Mouse (Mus musculus) layer of hippocampus, adult 8-10 months (tissue): ENCODE results near the gene Rspry1. TPM values are rescaled to one million over a fixed set of nuclear protein-coding genes. Genes with fewer than 3 reads are reported as not detected.

Experiments
- DNase-seq, 2 experiments: peaks; one replicate each; pipeline ENCODE4 v3.0.0; 2022; ENCODE audit warnings: low spot score in 2 of 2
- total RNA-seq, 4 experiments: library from RNA; stranded (reverse); gene quantifications; 2 replicates each; pipeline ENCODE4 v1.2.4; 2022

The Rspry1 gene
- total RNA-seq, 4 experiments from 2014 or later, result 25.5 to 30.5 (median 27.0) TPM

DNA sequence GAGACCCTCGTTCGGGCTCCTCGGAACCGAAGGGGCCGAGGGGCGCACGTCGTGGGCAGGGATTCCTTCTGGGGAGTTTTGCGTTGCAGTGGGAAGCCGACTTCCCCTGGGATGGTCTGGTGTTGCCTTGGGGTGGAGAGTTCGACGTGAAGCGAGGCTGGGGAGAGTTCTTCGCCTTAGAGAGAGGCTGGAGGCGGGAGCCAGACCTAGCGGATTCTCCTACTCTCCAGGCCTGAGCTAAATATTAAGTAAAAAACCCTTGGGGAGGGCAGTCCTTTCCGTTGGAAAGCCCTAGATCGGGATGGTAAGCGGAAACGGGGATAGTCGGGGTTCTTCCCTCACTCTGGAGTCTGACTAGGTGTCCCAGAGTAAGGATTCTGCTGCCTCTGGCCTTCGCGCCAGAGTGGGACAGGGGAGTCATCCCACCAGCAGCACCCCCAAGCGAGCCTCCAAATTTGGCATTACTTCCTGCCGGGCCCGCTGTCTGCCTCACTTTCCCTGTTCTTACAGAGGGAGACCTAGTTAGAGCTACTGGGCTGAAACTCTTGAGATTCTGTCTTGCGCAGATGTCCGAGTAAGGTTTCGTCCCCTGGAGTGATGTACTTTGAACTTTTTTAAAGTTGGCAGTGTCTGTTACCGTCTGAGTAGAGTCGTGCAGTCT lies 864 bp downstream of the Rspry1 start:
- no peak for DNase-seq

DNA sequence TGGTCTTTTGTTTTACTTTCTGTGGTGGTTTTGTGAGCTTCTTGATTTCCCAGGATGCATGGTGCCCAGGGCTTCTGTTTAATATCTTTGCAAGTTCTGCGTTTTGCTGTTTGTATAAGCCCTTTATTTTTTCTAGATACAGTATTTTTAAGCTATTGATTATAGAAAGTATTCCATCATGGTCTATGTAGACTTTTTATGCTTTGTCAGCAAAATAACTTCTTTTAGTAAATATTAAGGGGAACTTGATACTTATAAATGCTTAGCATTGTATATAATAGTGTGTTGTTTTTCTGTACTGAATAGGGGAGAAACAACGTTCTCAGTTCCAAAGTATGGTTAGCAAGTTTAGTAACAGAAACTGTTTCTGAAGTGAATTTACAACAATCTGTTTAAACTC lies 2.3 kb downstream of the Rspry1 start:
- no peak for DNase-seq

DNA sequence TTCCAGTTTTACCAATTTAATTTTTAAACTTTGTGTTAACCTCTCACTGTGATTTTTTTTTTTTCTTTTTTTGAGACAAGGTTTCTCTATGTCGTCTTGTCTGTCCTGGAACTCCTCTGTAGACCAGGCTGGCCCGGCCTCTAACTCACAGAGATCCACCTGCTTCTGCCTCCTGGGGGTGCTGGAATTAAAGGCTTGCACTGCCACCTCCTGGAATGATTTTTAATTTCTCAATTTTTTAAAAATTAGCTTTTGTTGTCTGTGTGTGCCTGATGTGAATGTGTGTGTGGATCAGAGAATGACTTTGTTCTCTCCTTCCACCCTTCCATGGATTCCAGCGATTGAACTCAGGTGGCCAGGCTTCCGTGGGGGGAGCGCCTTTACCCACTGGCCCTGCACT lies 5.3 kb downstream of the Rspry1 start:
- no peak for DNase-seq

DNA sequence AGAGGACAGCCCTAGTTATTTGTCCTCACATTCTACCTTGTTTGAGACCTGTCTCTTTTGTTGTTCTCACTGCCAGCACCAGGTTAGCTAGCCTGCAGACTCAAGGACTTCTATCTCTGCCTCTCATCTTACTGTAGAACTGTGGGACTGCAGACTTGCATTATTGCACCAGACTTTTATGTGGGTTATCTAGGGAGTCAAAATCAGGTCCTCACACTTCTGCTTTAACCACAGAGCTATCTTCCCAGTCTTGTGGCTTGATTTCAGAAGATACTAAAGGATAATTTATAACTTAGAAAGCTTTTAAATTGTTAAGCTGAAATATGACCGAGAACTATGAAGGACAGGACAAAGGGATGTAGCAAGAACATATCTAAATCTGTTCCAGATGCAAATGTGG lies 23.1 kb downstream of the Rspry1 start:
- DNase-seq, result no peak

DNA sequence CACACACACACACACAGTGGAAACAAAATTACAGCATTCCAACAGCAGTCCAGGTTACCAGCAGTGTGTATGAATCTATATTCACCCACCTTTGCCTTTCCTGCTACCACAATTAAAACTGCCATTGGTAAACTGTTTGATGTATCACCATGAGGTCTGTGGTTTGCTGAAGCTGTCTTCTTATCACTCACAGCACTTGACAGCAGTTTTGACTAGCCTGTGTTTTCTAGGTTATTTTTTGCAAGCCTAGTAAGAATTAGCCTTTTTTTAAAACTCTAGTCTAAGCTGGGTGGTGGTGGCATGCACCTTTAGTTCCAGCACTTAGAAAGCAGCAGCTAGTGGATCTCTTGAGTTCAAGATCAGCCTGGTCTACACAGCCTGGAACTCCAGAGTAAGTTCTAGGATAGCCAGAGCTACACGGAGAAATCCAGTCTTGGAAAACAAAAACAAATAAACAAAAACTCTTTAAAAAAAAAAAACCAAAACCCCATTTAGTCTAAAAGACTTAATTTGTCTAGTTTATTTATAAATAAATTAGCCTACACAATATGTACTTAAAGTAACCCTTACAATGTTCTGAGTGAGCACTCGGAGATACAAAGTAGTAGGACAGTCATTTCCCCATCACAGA lies 31.9 kb downstream of the Rspry1 start:
- DNase-seq, result no peak

DNA sequence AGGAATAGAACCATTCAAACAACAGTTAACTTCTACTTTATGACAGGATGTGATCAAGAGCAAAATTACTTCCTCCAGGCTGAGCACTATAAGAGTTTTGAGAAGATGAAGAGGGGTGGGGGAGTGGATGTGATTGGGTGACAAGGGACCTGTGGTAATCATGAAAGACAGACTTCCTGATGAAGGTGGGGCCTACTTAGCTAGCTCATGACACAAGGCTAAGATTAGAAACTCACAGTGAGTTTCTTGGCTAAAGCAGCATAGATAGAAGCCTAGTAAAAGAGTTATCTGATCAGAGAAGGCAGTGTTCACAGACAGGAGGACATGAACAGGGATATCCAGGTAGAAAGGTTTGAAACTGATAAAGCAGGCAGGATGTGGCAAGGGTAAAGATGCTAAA lies 32.5 kb downstream of the Rspry1 start:
- no peak for DNase-seq

DNA sequence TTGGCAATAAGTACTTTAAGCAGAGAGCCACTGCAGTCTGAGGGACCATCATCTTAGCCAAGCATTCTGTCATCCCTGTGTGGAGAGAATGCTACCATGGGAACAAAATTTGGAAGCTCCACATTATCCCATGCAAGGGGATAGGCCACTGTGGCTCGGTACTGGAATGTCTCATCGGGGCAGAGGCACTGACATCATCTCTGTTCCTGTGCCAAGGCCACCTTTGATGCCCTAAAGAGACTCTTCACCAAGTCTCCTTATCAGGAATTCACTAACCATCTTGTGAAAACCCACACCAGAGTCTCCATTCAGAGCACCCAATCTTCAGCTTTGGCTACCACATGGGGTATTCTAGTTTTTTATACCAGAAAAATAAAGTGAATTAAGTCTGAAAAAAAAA lies 39.4 kb downstream of the Rspry1 start:
- DNase-seq, result no peak

DNA sequence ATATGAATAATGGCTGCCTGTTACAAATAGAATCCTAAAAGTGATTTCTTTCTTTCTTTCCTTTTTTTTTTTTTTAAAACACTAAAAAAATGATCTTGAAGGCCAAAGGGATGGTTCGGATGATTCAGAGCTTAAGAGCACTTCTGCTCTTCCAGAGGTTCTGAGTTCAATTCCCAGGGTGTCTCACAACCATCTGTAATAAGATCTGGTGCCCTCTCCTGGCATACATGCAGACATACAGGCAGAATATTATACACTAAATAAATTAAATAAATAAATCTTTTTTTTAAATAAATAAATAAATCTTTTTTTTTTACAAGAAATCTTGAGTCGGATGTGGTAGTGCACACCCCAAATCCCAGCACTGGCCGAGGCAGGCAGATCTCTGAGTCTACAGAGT lies 40.2 kb downstream of the Rspry1 start:
- DNase-seq, result no peak

DNA sequence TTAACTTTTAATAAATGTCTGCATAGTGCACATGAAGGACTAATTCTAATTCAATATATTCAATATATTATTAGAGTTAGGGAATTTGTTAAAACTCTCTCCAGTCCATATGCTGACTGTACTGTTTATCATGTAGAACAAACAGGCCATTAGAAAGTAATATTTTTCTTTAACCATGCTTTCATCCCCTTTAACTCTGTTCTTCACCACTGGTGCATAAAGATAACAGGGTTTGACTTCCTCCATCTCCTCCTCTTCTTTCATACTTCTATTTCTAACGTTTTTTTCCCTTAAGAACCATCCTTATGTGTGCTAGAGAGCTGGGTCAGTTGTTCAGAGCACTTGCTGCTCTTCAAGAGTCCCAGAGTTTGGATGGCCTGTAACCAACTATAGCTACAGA lies 43.5 kb downstream of the Rspry1 start:
- no peak for DNase-seq

DNA sequence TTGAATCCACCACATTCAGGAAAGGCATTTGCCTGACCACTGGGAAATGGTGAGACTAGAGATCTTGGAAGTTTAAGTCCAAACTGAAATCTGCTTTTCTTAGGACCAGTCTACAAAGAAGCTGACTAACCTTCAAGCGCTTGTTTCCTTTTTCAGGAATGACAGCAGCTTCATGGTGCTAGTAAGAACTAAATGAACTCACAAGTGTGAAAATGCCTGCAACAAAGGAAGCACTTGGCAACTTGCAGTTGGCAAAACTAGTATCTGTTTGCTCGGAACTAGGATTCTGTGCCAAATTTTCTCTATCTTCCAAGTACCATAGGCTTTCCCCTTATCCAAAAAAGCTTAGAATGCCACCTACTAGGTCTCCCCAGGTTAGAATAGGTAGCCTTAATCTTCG lies 44.4 kb downstream of the Rspry1 start:
- DNase-seq, result no peak

DNA sequence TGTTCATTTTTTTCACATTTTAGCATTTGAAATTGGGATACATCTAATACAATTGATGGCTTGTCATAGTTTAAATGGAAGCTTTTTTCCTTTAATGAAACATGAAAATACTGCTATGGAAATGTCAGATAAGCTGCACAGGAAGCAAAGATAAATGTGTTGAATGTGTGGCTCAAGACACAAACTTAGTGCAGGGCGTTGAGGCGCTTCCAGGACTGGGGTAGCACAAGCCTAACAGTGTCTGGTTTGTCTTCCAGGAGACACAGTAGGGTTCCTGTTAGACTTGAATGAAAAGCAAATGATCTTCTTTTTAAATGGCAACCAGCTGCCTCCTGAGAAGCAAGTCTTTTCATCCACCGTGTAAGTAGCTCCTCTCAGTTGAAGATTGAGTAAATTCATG lies 47.8 kb downstream of the Rspry1 start:
- no peak for DNase-seq

DNA sequence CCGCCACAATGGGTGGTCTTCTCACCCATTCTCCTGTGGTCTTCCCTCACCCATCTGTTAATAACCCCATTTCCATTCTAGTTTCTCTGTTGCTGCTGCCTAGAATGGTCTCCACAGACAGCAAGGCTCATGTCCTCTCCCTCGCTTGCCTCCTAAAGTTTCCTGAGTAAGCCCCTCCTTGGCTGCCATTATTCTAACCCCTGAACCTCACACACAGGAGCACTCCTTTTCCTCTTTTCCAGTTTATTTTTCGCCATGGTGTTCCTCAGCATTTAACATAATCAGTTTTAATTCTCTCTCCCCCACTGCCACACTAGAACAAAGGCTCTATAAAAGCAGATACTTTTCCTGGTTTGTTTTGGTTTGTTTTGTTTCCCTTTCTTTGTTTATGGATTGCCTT lies 51.2 kb downstream of the Rspry1 start:
- DNase-seq, result no peak

DNA sequence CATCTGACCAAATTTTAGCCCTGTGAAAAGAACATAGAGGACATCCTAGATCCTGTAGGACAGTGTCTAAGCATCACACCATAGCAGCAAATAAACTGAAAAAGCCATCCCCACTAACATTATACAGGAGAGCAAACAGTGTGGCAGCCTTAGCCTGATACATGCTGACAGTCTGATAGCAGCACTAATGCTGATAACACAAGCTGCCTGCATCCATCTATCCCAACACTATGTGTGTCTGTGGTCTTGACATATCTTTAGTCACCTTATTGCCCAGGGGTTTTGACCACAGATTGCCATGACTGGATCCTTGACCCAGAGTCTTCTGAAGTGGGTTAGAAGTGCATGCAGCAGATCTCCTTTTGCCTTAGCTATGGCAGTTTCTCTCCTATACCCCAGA lies 53.3 kb downstream of the Rspry1 start:
- DNase-seq, result no peak

DNA sequence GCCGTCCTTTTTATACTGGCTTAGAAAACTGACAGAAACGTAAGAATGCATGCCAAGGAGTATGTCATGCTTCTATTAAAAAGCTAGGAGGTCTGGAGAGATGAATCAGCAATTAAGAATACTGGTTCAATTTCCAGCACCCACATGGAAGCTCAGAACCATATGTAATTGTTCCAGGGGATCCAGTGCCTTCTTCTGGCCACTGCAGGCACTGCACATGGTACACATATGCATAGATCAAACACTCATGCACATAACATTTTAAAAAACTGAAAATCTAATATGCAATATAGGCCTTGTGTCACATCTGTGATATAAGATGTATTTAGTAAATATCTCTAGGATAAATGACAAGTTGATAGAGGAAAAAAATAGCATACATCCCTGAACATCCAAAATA lies 56.3 kb downstream of the Rspry1 start:
- DNase-seq, result no peak

DNA sequence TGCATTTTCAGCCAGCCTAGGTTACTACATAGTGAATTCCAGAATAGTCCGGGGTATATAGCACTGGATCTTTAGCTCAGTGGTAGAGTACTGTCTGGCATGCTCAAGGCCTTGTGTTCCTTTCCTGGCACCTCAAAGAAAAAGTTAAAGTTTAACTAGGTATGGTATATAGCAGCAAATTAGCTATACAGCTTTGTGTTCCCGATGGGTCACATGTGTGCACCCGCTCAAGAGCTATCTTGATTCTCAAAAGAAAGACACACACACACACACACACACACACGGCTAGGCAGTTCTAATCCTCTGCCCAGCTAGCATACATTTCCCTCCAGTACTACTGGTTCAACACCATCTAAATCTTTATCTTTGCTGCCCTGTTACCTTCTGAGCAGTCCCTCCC lies 58.7 kb downstream of the Rspry1 start:
- no peak for DNase-seq

DNA sequence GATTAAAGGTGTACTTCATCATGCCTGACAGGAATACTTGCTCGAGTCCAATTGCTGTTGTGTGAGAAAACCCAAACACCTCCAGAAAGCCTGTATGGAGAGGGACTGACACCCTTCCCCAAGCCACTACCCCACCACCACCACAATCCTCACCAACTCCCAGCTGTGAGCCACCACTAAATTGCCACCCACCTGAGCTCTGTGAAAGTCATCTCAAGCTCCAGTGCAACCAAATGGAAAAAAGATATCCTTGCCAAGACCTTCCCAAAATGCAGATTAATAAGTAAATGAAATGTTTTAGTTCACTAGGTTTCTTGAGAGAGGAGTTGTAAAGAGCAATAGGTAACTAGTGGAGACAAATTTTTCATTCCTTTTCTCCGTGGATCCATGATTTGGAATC lies 63.0 kb downstream of the Rspry1 start:
- no peak for DNase-seq

DNA sequence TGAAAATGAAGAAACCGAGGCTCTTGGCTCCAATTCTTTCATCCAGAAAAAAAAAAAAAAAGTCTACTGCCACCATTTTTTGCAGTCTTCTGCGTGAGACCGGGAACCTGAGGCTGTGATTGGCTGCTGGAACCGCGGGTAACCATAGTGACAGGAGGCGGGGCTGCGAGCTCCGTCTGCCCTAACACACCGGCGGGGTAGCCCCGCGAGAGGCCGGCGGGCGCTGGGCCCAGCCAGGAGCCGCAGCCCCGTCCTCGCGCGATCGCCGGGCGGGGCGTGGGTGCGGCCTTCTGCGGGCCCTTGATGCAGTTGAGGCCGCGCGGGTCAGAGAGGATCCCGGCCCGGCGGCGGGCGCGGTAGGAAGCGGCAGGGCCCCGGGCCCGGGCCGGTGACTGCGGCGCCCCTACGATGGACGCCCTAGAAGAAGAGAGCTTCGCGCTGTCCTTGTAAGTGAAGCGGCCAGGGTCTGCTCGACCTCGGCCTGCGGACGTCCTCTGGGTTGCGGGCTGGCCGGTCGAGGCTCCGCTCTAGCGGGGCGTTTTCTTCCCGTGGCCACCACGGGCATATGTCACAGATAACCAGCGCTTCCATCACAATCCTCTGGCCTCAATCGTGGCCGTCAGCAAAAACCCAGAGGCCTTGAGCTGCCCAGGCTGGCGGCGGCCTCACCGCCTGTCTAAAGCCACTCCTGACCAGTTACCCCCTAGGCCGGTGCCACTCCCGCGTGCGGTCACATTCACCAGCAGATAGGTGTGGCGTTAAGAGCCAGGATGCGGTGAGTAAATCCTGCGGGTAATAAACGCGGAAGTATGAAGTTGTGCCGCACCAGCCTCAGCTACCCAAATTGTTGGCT lies 64.9 kb downstream of the Rspry1 start, which contains the start of gene Arl2bp:
Arl2bp (plus strand) TSS at position 145 of the 853 bp plus-strand sequence.
- DNase-seq, result peak; percentile 92

DNA sequence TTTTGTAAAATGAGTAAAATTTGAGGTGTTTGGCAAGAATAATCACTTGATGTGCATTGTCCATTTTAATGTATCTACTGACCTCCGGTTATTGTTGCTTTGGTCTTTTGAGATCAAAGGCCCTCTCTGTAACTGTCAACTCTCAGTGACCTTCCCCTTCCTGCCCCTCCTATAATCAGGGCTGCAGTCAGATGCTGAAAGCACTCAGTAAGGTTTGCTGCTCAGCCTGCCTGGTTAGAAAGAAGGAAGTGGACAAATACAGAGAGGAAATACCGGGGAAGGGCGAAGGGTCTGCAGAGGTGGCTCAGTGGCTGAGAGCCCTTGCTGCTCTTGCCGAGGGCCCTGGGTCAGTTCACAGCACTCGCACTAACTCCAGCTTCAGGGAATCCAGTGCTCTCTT lies 72.6 kb downstream of the Rspry1 start:
- DNase-seq, result no peak

DNA sequence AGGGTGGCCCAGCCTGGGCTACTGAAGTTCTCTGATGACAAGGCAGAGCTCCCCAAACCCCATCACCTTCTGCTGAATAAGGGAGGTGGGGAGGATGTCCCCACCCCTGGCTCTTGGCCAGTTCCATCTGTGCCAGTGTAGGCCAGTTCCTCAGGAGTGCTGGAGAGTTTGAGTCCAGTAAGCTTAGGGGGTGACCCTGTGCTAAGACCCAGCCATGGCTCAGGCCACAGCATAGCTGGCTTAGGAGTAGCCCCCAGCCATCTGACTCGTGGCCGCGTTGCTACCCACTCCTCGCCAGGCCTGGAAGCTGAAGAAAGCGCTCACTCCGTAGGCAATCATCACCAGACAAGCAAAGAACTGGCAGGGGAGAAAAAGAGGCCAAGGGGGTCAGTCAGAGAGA lies 74.2 kb downstream of the Rspry1 start:
- DNase-seq, result no peak

DNA sequence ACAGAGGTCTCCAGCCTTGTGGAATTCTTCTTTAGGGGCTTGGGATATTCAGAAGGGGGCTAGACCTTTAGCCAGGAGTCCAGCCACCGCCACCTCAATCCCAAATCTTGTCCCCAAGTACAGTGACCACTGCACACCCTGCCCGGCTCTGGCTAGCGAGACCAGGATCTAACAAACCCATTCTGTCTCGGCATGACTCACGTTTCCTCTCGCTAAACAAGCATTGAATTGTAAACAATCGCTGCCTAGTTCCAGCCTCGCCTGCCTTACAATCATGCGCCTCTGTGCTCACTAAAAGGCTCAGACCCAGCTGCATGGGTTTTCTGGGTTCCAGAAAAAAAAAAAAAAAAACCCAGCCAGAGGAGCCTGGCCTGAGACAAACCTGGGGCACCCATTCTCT lies 76.8 kb downstream of the Rspry1 start:
- DNase-seq, result peak; percentile 46 to 68

DNA sequence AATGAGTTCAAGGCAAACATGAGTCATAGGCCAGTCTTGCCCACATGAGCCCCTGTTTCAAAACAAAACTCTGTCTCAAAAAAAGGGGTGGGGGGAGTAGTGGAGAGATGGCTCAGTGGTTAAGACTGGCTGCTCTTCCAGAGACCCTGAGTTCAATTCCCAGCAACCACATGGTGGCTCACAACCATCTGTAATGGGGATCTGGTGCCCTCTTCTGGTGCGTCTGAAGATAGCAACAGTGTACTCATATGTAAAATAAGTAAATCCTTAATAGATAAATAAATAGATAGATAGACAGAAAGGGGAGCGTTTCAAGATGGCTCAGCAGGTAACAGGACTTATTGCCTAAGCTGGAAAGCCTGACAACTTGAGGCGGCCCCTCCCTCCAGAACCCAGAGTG lies 78.7 kb downstream of the Rspry1 start:
- no peak for DNase-seq

DNA sequence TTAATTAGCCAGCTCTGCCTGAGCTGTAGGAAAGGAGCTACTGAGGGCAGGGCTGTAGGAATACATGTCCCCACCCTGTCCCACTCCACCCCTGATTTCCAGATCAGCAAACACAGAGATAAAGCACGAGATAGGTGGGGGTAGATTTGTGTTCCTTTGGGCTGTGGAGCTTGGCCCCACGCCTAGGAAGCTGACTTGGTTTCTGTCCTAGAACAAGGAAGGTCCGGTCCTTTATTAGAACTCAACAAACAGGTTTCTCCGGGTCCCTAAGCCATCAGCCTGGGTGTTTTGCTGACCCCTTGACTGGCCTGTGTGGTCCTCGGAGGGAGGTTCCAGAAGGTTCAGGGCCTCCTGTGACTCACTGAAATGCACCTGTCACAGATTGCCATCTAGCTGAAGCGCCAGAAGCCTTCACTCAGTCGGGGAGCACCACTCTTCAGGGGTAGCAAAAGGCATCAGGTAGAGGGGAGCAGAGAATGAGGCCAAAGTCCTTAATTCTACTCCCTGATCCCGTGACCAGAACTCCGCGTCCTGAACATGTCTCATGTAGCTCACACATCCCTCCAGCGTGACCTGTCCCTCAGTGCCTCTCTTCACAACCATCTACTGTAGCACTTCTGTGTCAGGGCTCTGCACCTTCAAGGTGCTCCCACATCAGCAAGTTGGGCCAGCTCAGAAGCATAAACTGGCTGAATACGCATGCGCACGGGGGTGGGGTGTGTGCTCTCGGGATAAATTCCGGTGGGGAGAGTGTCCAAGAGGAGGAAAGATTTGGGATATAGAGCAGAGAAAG lies 81.2 kb downstream of the Rspry1 start:
- DNase-seq, result no peak
